Comparison of ENCODE assay signal across 7 mouse cellular contexts in the genomic region with DNA sequence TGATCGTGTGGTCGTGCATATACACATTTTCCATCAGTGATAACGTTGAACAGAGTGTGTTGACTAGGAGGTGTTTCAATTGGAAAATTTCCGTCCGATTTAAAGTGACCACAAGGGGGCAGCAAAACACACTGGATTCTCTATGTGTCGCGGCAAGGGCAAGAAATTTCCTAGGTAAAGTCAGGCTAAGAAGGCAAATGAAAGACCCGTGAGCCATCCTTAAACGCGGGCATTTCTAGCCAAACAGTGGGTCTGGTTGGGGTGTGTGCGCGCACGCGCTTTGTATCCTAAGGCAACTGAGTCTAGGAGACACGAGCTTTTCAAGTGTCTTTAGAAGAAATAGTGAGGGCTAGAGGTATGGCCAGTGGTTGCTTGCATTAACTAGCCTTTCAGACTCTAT.
DNase-seq lines count a peak whose midpoint lies in the region; ATAC-seq and TF ChIP-seq lines count a peak whose summit lies in the region.

No protein-coding gene starts in this region.

- H3K4me1 ChIP-seq in embryonic facial prominence, embryonic 11.5 days (ENCODE audit: control insufficient read depth, insufficient read depth, low read length), result no peaks in the 10 kb centered on the region
- no peaks in the 10 kb centered on the region; the same call in 1 of the 2 replicates for H3K4me1 ChIP-seq in kidney, adult 2 months (ENCODE audit: control insufficient read depth, insufficient read depth, low read length)
- H3K4me1 ChIP-seq in limb, embryonic 12.5 days (replicated peaks), result peaks cover 15% of the 10 kb centered on the region; the same call in 1 of the 2 replicates
- no peaks in the 10 kb centered on the region for H3K4me1 ChIP-seq in midbrain, embryonic 14.5 days (ENCODE audit: control insufficient read depth, insufficient read depth, low read length)

- peak overlapping the region; percentile 10; the same call in 1 of the 2 replicates for H3K4me2 ChIP-seq in embryonic facial prominence, embryonic 11.5 days (ENCODE audit: low read depth, low read length)
- peak overlapping the region; percentile 41 for H3K4me2 ChIP-seq in limb, embryonic 12.5 days
- peak overlapping the region; percentile 38 for H3K4me2 ChIP-seq in midbrain, embryonic 14.5 days (ENCODE audit: low read length)

- no peak for ATAC-seq in embryonic facial prominence, embryonic 11.5 days (replicated peaks; ENCODE audit: insufficient number of reproducible peaks, low FRiP score, low TSS enrichment, low read depth)
- ATAC-seq in limb, embryonic 12.5 days (ENCODE audit: insufficient number of reproducible peaks, insufficient read depth, low FRiP score, low TSS enrichment, low read depth), result no peak
- peak; percentile 60; the same call in 1 of the 2 replicates for ATAC-seq in midbrain, embryonic 14.5 days (ENCODE audit: low FRiP score, low TSS enrichment)

- WGBS in embryonic facial prominence, embryonic 11.5 days, result 9% methylated on average over 15 of the region's 15 CpGs
- 8% methylated on average over 15 of the region's 15 CpGs for WGBS in kidney, adult 2 months
- 12% methylated on average over 15 of the region's 15 CpGs for WGBS in limb, embryonic 12.5 days
- 8% methylated on average over 15 of the region's 15 CpGs for WGBS in midbrain, embryonic 14.5 days

- peak; percentile 55 for DNase-seq in adrenal gland, postnatal 25 days
- peak; percentile 92 for DNase-seq in embryonic facial prominence, embryonic 11.5 days (ENCODE audit: low spot score)
- DNase-seq in heart, adult 18-20 months, result peak; percentile 71 to 88
- peak; percentile 82 for DNase-seq in kidney, adult 2 months
- DNase-seq in midbrain, embryonic 14.5 days, result peak; percentile 95
- peak; percentile 10 to 60 for DNase-seq in spleen, adult 18-20 months

- no peak overlapping the region for H3K4me3 ChIP-seq in embryonic facial prominence, embryonic 11.5 days (ENCODE audit: low read depth, low read length)
- no peak overlapping the region for H3K4me3 ChIP-seq in kidney, adult 2 months (ENCODE audit: insufficient read depth, low read depth, low read length)
- no peak overlapping the region for H3K4me3 ChIP-seq in limb, embryonic 12.5 days (replicated peaks)
- no peak overlapping the region for H3K4me3 ChIP-seq in midbrain, embryonic 14.5 days (replicated peaks; ENCODE audit: low read depth, low read length)

- no peak overlapping the region for H3K27ac ChIP-seq in embryonic facial prominence, embryonic 11.5 days (replicated peaks; ENCODE audit: low read depth, low read length)
- H3K27ac ChIP-seq in kidney, adult 2 months (ENCODE audit: insufficient read depth, low read depth, low read length), result no peak overlapping the region
- H3K27ac ChIP-seq in limb, embryonic 12.5 days, result no peak overlapping the region
- no peak overlapping the region for H3K27ac ChIP-seq in midbrain, embryonic 14.5 days (replicated peaks; ENCODE audit: low read depth, low read length)

- no peaks in the 10 kb centered on the region; the same call in 1 of the 2 replicates for H3K36me3 ChIP-seq in embryonic facial prominence, embryonic 11.5 days (replicated peaks; ENCODE audit: control insufficient read depth, insufficient read depth, low read depth, low read length)
- H3K36me3 ChIP-seq in kidney, adult 2 months (ENCODE audit: control insufficient read depth, insufficient read depth, low read length), result no peaks in the 10 kb centered on the region
- H3K36me3 ChIP-seq in limb, embryonic 12.5 days, result no peaks in the 10 kb centered on the region
- H3K36me3 ChIP-seq in midbrain, embryonic 14.5 days (ENCODE audit: control insufficient read depth, insufficient read depth, low read length), result no peaks in the 10 kb centered on the region

- TF ChIP-seq CTCF in kidney, adult 2 months (conservative IDR thresholded peaks at IDR 0.05; ENCODE audit: insufficient read depth, insufficient read length, low read depth, low read length), result peak; percentile 68

- H3K9ac ChIP-seq in embryonic facial prominence, embryonic 11.5 days (replicated peaks; ENCODE audit: low read length), result no peak overlapping the region
- no peak overlapping the region for H3K9ac ChIP-seq in limb, embryonic 12.5 days (replicated peaks)
- no peak overlapping the region for H3K9ac ChIP-seq in midbrain, embryonic 14.5 days (replicated peaks; ENCODE audit: low read length)

- no peaks in the 10 kb centered on the region for H3K27me3 ChIP-seq in embryonic facial prominence, embryonic 11.5 days (ENCODE audit: control insufficient read depth, insufficient read depth, low read length)
- H3K27me3 ChIP-seq in kidney, adult 2 months (replicated peaks; ENCODE audit: control insufficient read depth, insufficient read depth, low read length), result no peaks in the 10 kb centered on the region
- no peaks in the 10 kb centered on the region for H3K27me3 ChIP-seq in limb, embryonic 12.5 days
- H3K27me3 ChIP-seq in midbrain, embryonic 14.5 days (ENCODE audit: control insufficient read depth, insufficient read depth, low read length), result no peaks in the 10 kb centered on the region

- no peak for TF ChIP-seq POLR2A in kidney, adult 2 months (IDR thresholded peaks at IDR 0.05; ENCODE audit: low read depth, low read length)

- 0 out of 2 replicates have a peak, but pooled peaks cover 2% of the 10 kb centered on the region for H3K9me3 ChIP-seq in embryonic facial prominence, embryonic 11.5 days (replicated peaks; ENCODE audit: control insufficient read depth, low read length)
- H3K9me3 ChIP-seq in limb, embryonic 12.5 days, result peaks cover 10% of the 10 kb centered on the region
- no peaks in the 10 kb centered on the region for H3K9me3 ChIP-seq in midbrain, embryonic 14.5 days (ENCODE audit: control insufficient read depth, low read length)

Comparison
In these comparisons a context has a peak if more than half of its experiments do, and no peak if none do; other contexts are left out.
1. DNase-seq: peak in every context shown above with its lines; median percentile 95 in midbrain, embryonic 14.5 days; 92 in embryonic facial prominence, embryonic 11.5 days; 82 in kidney, adult 2 months; 80 in heart, adult 18-20 months; 55 in adrenal gland, postnatal 25 days; 35 in spleen, adult 18-20 months.